20 mouse cellular contexts compared by ENCODE assay signal in genomic region chr2:11548508-11548907, GRCm38 (mm10). TPM values are rescaled to one million over a fixed set of nuclear protein-coding genes. Genes with fewer than 3 reads are reported as not detected.
DNase-seq lines count a peak whose midpoint lies in the region; ATAC-seq and TF ChIP-seq lines count a peak whose summit lies in the region.
"Had no signal": no experiment of that assay in that cellular context is flagged by ENCODE, and none has a peak within 500 bp of the region (broad histone marks: within the 10 kb centered on the region; RNA-seq: fewer than 3 reads in every experiment).

No protein-coding gene starts in this region.

- no peaks in the 10 kb centered on the region for H3K27me3 ChIP-seq in thymus, adult 2 months (ENCODE audit: control insufficient read depth, insufficient read depth, low read length)
- H3K27me3 ChIP-seq: CH12.LX had no signal

- H3K36me3 ChIP-seq in thymus, adult 2 months (ENCODE audit: control insufficient read depth, insufficient read depth, low read length) = no peaks in the 10 kb centered on the region
- H3K36me3 ChIP-seq: embryonic facial prominence, embryonic 12.5 days; hindbrain, embryonic 15.5 days; stomach, embryonic 15.5 days had no signal

- no peak overlapping the region for H3K4me3 ChIP-seq in thymus, adult 2 months (ENCODE audit: control insufficient read depth, insufficient read depth, low read length)
- H3K4me3 ChIP-seq: embryonic facial prominence, embryonic 12.5 days; hindbrain, embryonic 15.5 days; left cerebral cortex, adult 2 months; stomach, embryonic 15.5 days had no signal

- peaks cover 44% of the 10 kb centered on the region for H3K4me1 ChIP-seq in thymus, adult 2 months (replicated peaks; ENCODE audit: control insufficient read depth, insufficient read depth, low read length)

- no peak for TF ChIP-seq POLR2A in thymus, adult 2 months (IDR thresholded peaks at IDR 0.05; ENCODE audit: control insufficient read depth, extremely low read depth, insufficient read depth, low read length, poor library complexity)

- WGBS in thymus, adult 2 months = 5% methylated on average over 10 of the region's 10 CpGs

- TF ChIP-seq CTCF in thymus, adult 2 months (IDR thresholded peaks at IDR 0.05; ENCODE audit: borderline replicate concordance, control insufficient read depth, extremely low read depth, insufficient read depth, low read length, poor library complexity) = no peak

- peak overlapping the region; percentile 81 for H3K27ac ChIP-seq in thymus, adult 2 months (ENCODE audit: control insufficient read depth, insufficient read depth, low read length)
- H3K27ac ChIP-seq: embryonic facial prominence, embryonic 12.5 days; hindbrain, embryonic 15.5 days; kidney, postnatal 0 days; left cerebral cortex, adult 2 months; stomach, embryonic 15.5 days had no signal

- ATAC-seq in granulocyte monocyte progenitor cell, adult 5-6 weeks (replicated peaks; ENCODE audit: poor library complexity, severe bottlenecking) = peak; percentile 45
- ATAC-seq: intestine, postnatal 0 days; midbrain, embryonic 16.5 days had no signal

- peak; percentile 33 for DNase-seq in thymus, adult 2 months
- DNase-seq in thymus, postnatal 36 days = no peak
- DNase-seq in naive thymus-derived CD4-positive, alpha-beta T cell, adult 2 months (ENCODE audit: low read depth) = peak; percentile 57
- no peak for DNase-seq in testis, postnatal 14 days (ENCODE audit: low spot score)
- DNase-seq in adrenal gland, postnatal 4 days (ENCODE audit: low spot score in 2 of 2) = no peak
- no peak for DNase-seq in cerebellum, postnatal 4 days (ENCODE audit: low spot score in 2 of 2)
- DNase-seq: adrenal gland, adult 8-10 months; cerebellum, adult 18-20 months; heart, postnatal 14 days; lung, adult 2 months; lung, postnatal 4 days had no signal

RNA-seq across cellular contexts. Expression of gene Pfkfb3, which starts 5.4 kb away (rescaled TPM):
- polyA plus RNA-seq in thymus, adult 2 months (2012; rRNA removed) = 46.1 and 47.2 TPM in 2 replicates
- 44.8 and 74.9 TPM in 2 replicates for total RNA-seq in granulocyte monocyte progenitor cell, adult 5-6 weeks (2014; fragmentation: Nextera tagmentation)
- total RNA-seq in granulocyte monocyte progenitor cell, adult 5-6 weeks (2017) = 43.8 and 44.8 TPM in 2 replicates
- 10 to 100 TPM; 37.2 to 38.1 TPM for total RNA-seq in adrenal gland, postnatal 4 days (2021)

RNA-seq across cellular contexts. Expression of gene Rbm17, which starts 55.4 kb away (rescaled TPM):
- polyA plus RNA-seq in thymus, adult 2 months (2012; rRNA removed) = 83.6 and 84.8 TPM in 2 replicates
- total RNA-seq in granulocyte monocyte progenitor cell, adult 5-6 weeks (2014; fragmentation: Nextera tagmentation) = 117 and 160 TPM in 2 replicates
- 180 and 233 TPM in 2 replicates for total RNA-seq in granulocyte monocyte progenitor cell, adult 5-6 weeks (2017)
- total RNA-seq in adrenal gland, postnatal 4 days (2021) = 100 to 1,000 TPM; 136 to 154 TPM

Comparison
In these comparisons a context has a peak if more than half of its experiments do, and no peak if none do; other contexts are left out.
1. DNase-seq: peak in thymus, adult 2 months (single experiment) and naive thymus-derived CD4-positive, alpha-beta T cell, adult 2 months (single experiment); none in thymus, postnatal 36 days (0 of 2), testis, postnatal 14 days (single experiment), adrenal gland, postnatal 4 days (0 of 2) and cerebellum, postnatal 4 days (0 of 2).